Mouse (Mus musculus) right cerebral cortex, postnatal 10 days (tissue): ENCODE results near the gene Slc34a3.

ENCODE experiments used
- DNase-seq, 2 experiments: peaks; one replicate each; pipeline ENCODE4 v3.0.0; 2021; ENCODE audit warnings: low spot score in 2 of 2

Gene Slc34a3

GRCm38 (mm10) chr2:25252331-25252730, 18.2 kb upstream of the Slc34a3 start:
- no peak for DNase-seq

- no peak for DNase-seq
These were observed 12.3 kb upstream of the Slc34a3 start, which contains the start of gene AL732309.1 for GRCm38 (mm10) chr2:25246183-25247072. TSS of gene AL732309.1 (minus strand) at chr2:25246863.

GRCm38 (mm10) chr2:25244144-25244543, 10.0 kb upstream of the Slc34a3 start:
- DNase-seq = no peak

- no peak for DNase-seq
These were observed 9.2 kb upstream of the Slc34a3 start for GRCm38 (mm10) chr2:25243342-25243741.

GRCm38 (mm10) chr2:25242101-25242506, 7.9 kb upstream of the Slc34a3 start, which contains the start of the genes Rnf208 and Cysrt1:
TSS of gene Rnf208 (plus strand) at chr2:25242255.
TSS of gene Cysrt1 (minus strand) at chr2:25242452.
- DNase-seq = peak; percentile 65

- no peak for DNase-seq
These were observed 7.2 kb upstream of the Slc34a3 start for GRCm38 (mm10) chr2:25241438-25241775.

- peak; percentile 82 to 84 for DNase-seq
These were observed 6.7 kb upstream of the Slc34a3 start for GRCm38 (mm10) chr2:25240723-25241437.

- no peak for DNase-seq
These were observed 6.1 kb upstream of the Slc34a3 start for GRCm38 (mm10) chr2:25240310-25240709.

- no peak for DNase-seq
These were observed 5.6 kb upstream of the Slc34a3 start for GRCm38 (mm10) chr2:25239766-25240165.

GRCm38 (mm10) chr2:25238106-25238505, 3.9 kb upstream of the Slc34a3 start:
- DNase-seq = no peak

GRCm38 (mm10) chr2:25237522-25237921, 3.4 kb upstream of the Slc34a3 start:
- no peak for DNase-seq

GRCm38 (mm10) chr2:25236614-25237013, 2.5 kb upstream of the Slc34a3 start, which contains the start of gene Rnf224:
TSS of gene Rnf224 (minus strand) at chr2:25236787.
- no peak for DNase-seq

- no peak for DNase-seq
These were observed 522 bp upstream of the Slc34a3 start for GRCm38 (mm10) chr2:25234551-25235220.

GRCm38 (mm10) chr2:25233421-25233820, 743 bp downstream of the Slc34a3 start:
- DNase-seq = no peak

- DNase-seq = no peak
These were observed 3.1 kb downstream of the Slc34a3 start for GRCm38 (mm10) chr2:25231038-25231437.

GRCm38 (mm10) chr2:25230581-25230980, 3.6 kb downstream of the Slc34a3 start:
- no peak for DNase-seq

GRCm38 (mm10) chr2:25229582-25229981, 4.6 kb downstream of the Slc34a3 start:
- DNase-seq = no peak

GRCm38 (mm10) chr2:25228995-25229530, 5.1 kb downstream of the Slc34a3 start:
- DNase-seq = no peak

- peak; percentile 88 for DNase-seq
These were observed 5.7 kb downstream of the Slc34a3 start for GRCm38 (mm10) chr2:25228431-25228889.

- DNase-seq = no peak
These were observed 6.8 kb downstream of the Slc34a3 start for GRCm38 (mm10) chr2:25227406-25227805.

GRCm38 (mm10) chr2:25226864-25227263, 7.3 kb downstream of the Slc34a3 start:
- DNase-seq = peak; percentile 77 to 84
